ENCODE assay signal across 19 mouse cellular contexts in the genomic region with DNA sequence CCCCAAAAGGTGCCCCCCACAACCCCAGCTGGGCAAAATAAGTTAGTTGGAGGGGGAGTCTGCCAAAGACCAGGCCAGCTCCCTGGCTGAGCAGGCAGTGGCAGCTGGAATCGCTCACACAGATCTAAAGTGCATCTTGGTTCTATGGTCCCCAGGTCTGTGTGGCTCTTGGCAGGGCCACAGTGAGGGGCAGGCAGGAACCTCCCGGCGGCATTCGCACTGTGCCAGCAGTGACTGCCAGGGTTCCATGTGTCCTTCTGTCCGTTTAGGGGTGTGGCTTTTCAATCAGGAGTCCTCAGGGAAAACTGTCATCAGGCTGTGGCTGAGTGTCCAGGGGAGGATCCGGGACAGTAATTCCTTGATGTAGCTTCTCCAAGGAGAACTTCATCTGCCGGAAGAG. TPM values are rescaled to one million over a fixed set of nuclear protein-coding genes. Genes with fewer than 3 reads are reported as not detected.
"Had no signal": no experiment of that assay in that cellular context is flagged by ENCODE, and none has a peak within 500 bp of the region (broad histone marks: within the 10 kb centered on the region; RNA-seq: fewer than 3 reads in every experiment).

No protein-coding gene starts in this region.

- DNase-seq: gastrocnemius, postnatal 25 days had no signal

- H3K4me3 ChIP-seq: gastrocnemius, adult 2 months; heart, embryonic 10.5 days; heart, embryonic 12.5 days; hindbrain, embryonic 10.5 days; hindbrain, embryonic 12.5 days; intestine, embryonic 15.5 days; layer of hippocampus, adult 2 months; limb, embryonic 13.5 days; limb, embryonic 15.5 days; liver, embryonic 12.5 days had no signal

- H3K27ac ChIP-seq: heart, embryonic 10.5 days; hindbrain, embryonic 10.5 days; hindbrain, embryonic 12.5 days; hindbrain, embryonic 14.5 days; intestine, embryonic 15.5 days; layer of hippocampus, adult 2 months; limb, embryonic 13.5 days; limb, embryonic 15.5 days; liver, embryonic 12.5 days; liver, embryonic 14.5 days had no signal

- H3K9ac ChIP-seq: heart, embryonic 12.5 days; hindbrain, embryonic 12.5 days; hindbrain, embryonic 14.5 days; intestine, embryonic 15.5 days; limb, embryonic 13.5 days; limb, embryonic 15.5 days; liver, embryonic 12.5 days; liver, embryonic 14.5 days had no signal

- ATAC-seq: hindbrain, embryonic 16.5 days; liver, embryonic 12.5 days had no signal

- H3K9me3 ChIP-seq: heart, embryonic 10.5 days; heart, embryonic 12.5 days; hindbrain, embryonic 10.5 days; hindbrain, embryonic 12.5 days; intestine, embryonic 15.5 days; limb, embryonic 13.5 days; limb, embryonic 15.5 days; liver, embryonic 12.5 days had no signal

- H3K4me2 ChIP-seq: heart, embryonic 12.5 days; hindbrain, embryonic 12.5 days; hindbrain, embryonic 14.5 days; intestine, embryonic 15.5 days; limb, embryonic 13.5 days; limb, embryonic 15.5 days; liver, embryonic 12.5 days had no signal

RNA-seq across cellular contexts. Expression of a gene that starts 3.4 kb away (rescaled TPM):
- total RNA-seq: granulocyte monocyte progenitor cell, adult 5-6 weeks had no signal

RNA-seq across cellular contexts. Expression of a gene that starts 53.7 kb away (rescaled TPM):
- total RNA-seq: granulocyte monocyte progenitor cell, adult 5-6 weeks; layer of hippocampus, postnatal 36 days; left cerebral cortex, postnatal 10 days; left cerebral cortex, postnatal 25 days; left cerebral cortex, postnatal 4 days had no signal
